Mouse (Mus musculus): ENCODE measurements around the gene Stx8. TPM values are rescaled to one million over a fixed set of nuclear protein-coding genes. Genes with fewer than 3 reads are reported as not detected.
A peak's percentile ranks its signal among the peaks of the same experiment; 100 is the strongest.

Gene Stx8
- polyA plus RNA-seq, 1 experiment from 2014 or later = 48.9 TPM

- no peak overlapping the region for H3K4me2 ChIP-seq (replicated peaks; ENCODE audit: low read depth, low read length)
- H3K9me3 ChIP-seq (ENCODE audit: low read length) = no peaks in the 10 kb centered on the region
- ATAC-seq (ENCODE audit: low FRiP score, low TSS enrichment) = no peak
- peaks cover 23% of the 10 kb centered on the region for H3K4me1 ChIP-seq (ENCODE audit: insufficient read depth, low read length)
- no peaks in the 10 kb centered on the region for H3K36me3 ChIP-seq (ENCODE audit: insufficient read depth, low read length)
- H3K4me3 ChIP-seq (ENCODE audit: low read length) = no peak overlapping the region
- WGBS = 87% methylated on average over 13 of the region's 13 CpGs
- H3K27ac ChIP-seq (ENCODE audit: low read length) = no peak overlapping the region
- H3K9ac ChIP-seq (replicated peaks; ENCODE audit: low read length) = no peak overlapping the region
- H3K27me3 ChIP-seq (ENCODE audit: insufficient read depth, low read length) = no peaks in the 10 kb centered on the region
These were observed 41.0 kb upstream of the Stx8 start for GRCm38 (mm10) chr11:67925000-67925399.

GRCm38 (mm10) chr11:67926348-67927055 lies 39.5 kb upstream of the Stx8 start:
- Histone ChIP-seq H3K9me3 (ENCODE audit: low read length) (0 out of 2 replicates have a peak, but pooled peaks cover 3% of the 10 kb centered on the region), H3K4me2 (replicated peaks; ENCODE audit: low read depth, low read length) (peak overlapping the region; percentile 20; the same call in 1 of the 2 replicates), H3K36me3 (ENCODE audit: insufficient read depth, low read length) (no peaks in the 10 kb centered on the region), H3K4me3 (ENCODE audit: low read length) (no peak overlapping the region), H3K9ac (replicated peaks; ENCODE audit: low read length) (no peak overlapping the region), H3K4me1 (ENCODE audit: insufficient read depth, low read length) (peaks cover 20% of the 10 kb centered on the region), H3K27ac (ENCODE audit: low read length) (no peak overlapping the region), H3K27me3 (ENCODE audit: insufficient read depth, low read length) (no peaks in the 10 kb centered on the region)
- no peak for ATAC-seq (ENCODE audit: low FRiP score, low TSS enrichment)
- WGBS = 13% methylated on average over 13 of the region's 15 CpGs

- no peak for ATAC-seq (ENCODE audit: low FRiP score, low TSS enrichment)
- H3K27ac ChIP-seq (ENCODE audit: low read length) = no peak overlapping the region
These were observed 33.8 kb upstream of the Stx8 start for GRCm38 (mm10) chr11:67932156-67932555.

GRCm38 (mm10) chr11:67948229-67948628 lies 17.8 kb upstream of the Stx8 start:
- H3K27ac ChIP-seq (ENCODE audit: low read length) = peak overlapping the region; percentile 13; the same call in 1 of the 2 replicates
- H3K9me3 ChIP-seq (ENCODE audit: low read length) = no peaks in the 10 kb centered on the region
- no peaks in the 10 kb centered on the region for H3K27me3 ChIP-seq (ENCODE audit: insufficient read depth, low read length)
- 0 out of 2 replicates have a peak, but pooled peaks have one; percentile 59 for ATAC-seq (ENCODE audit: low FRiP score, low TSS enrichment)
- no peak overlapping the region for H3K4me2 ChIP-seq (replicated peaks; ENCODE audit: low read depth, low read length)
- 0 out of 2 replicates have a peak, but pooled peaks cover 6% of the 10 kb centered on the region for H3K4me1 ChIP-seq (ENCODE audit: insufficient read depth, low read length)
- H3K9ac ChIP-seq (replicated peaks; ENCODE audit: low read length) = no peak overlapping the region
- WGBS = 33% methylated on average over 3 of the region's 3 CpGs
- H3K4me3 ChIP-seq (ENCODE audit: low read length) = no peak overlapping the region
- no peaks in the 10 kb centered on the region for H3K36me3 ChIP-seq (ENCODE audit: insufficient read depth, low read length)

More at GRCm38 (mm10) chr11:67932156-67932555, 33.8 kb upstream of the Stx8 start:
- 92% methylated on average over 3 of the region's 3 CpGs for WGBS
- Histone ChIP-seq H3K4me2 (replicated peaks; ENCODE audit: low read depth, low read length) (no peak overlapping the region), H3K4me3 (ENCODE audit: low read length) (no peak overlapping the region), H3K9me3 (ENCODE audit: low read length) (0 out of 2 replicates have a peak, but pooled peaks cover 3% of the 10 kb centered on the region), H3K4me1 (ENCODE audit: insufficient read depth, low read length) (no peaks in the 10 kb centered on the region), H3K36me3 (ENCODE audit: insufficient read depth, low read length) (no peaks in the 10 kb centered on the region), H3K27me3 (ENCODE audit: insufficient read depth, low read length) (no peaks in the 10 kb centered on the region), H3K9ac (replicated peaks; ENCODE audit: low read length) (no peak overlapping the region)

- no peak overlapping the region for H3K9ac ChIP-seq (replicated peaks; ENCODE audit: low read length)
- no peak overlapping the region for H3K4me3 ChIP-seq (ENCODE audit: low read length)
- no peaks in the 10 kb centered on the region for H3K9me3 ChIP-seq (ENCODE audit: low read length)
- H3K4me1 ChIP-seq (ENCODE audit: insufficient read depth, low read length) = 0 out of 2 replicates have a peak, but pooled peaks cover 6% of the 10 kb centered on the region
- H3K27me3 ChIP-seq (ENCODE audit: insufficient read depth, low read length) = no peaks in the 10 kb centered on the region
- no peak for ATAC-seq (ENCODE audit: low FRiP score, low TSS enrichment)
- no peak overlapping the region for H3K4me2 ChIP-seq (replicated peaks; ENCODE audit: low read depth, low read length)
- 80% methylated on average over 9 of the region's 9 CpGs for WGBS
- no peaks in the 10 kb centered on the region for H3K36me3 ChIP-seq (ENCODE audit: insufficient read depth, low read length)
- no peak overlapping the region for H3K27ac ChIP-seq (ENCODE audit: low read length)
These were observed 16.5 kb upstream of the Stx8 start for GRCm38 (mm10) chr11:67949475-67949874.

- Histone ChIP-seq H3K9ac (replicated peaks; ENCODE audit: low read length) (no peak overlapping the region), H3K4me1 (ENCODE audit: insufficient read depth, low read length) (no peaks in the 10 kb centered on the region), H3K27ac (ENCODE audit: low read length) (no peak overlapping the region), H3K4me3 (ENCODE audit: low read length) (no peak overlapping the region), H3K36me3 (ENCODE audit: insufficient read depth, low read length) (no peaks in the 10 kb centered on the region), H3K27me3 (ENCODE audit: insufficient read depth, low read length) (no peaks in the 10 kb centered on the region), H3K9me3 (ENCODE audit: low read length) (no peaks in the 10 kb centered on the region), H3K4me2 (replicated peaks; ENCODE audit: low read depth, low read length) (no peak overlapping the region)
- 48% methylated on average over 5 of the region's 5 CpGs for WGBS
- no peak for ATAC-seq (ENCODE audit: low FRiP score, low TSS enrichment)
These were observed 12.4 kb upstream of the Stx8 start for GRCm38 (mm10) chr11:67953604-67954003.

- Histone ChIP-seq H3K9ac (replicated peaks; ENCODE audit: low read length) (no peak overlapping the region), H3K27ac (ENCODE audit: low read length) (no peak overlapping the region), H3K9me3 (ENCODE audit: low read length) (no peaks in the 10 kb centered on the region), H3K4me1 (ENCODE audit: insufficient read depth, low read length) (no peaks in the 10 kb centered on the region), H3K27me3 (ENCODE audit: insufficient read depth, low read length) (no peaks in the 10 kb centered on the region), H3K36me3 (ENCODE audit: insufficient read depth, low read length) (no peaks in the 10 kb centered on the region), H3K4me2 (replicated peaks; ENCODE audit: low read depth, low read length) (no peak overlapping the region), H3K4me3 (ENCODE audit: low read length) (no peak overlapping the region)
- no peak for ATAC-seq (ENCODE audit: low FRiP score, low TSS enrichment)
- WGBS = 86% methylated on average over 6 of the region's 6 CpGs
These were observed 11.6 kb upstream of the Stx8 start for GRCm38 (mm10) chr11:67954413-67954812.

GRCm38 (mm10) chr11:67964110-67964509 lies 1.9 kb upstream of the Stx8 start:
- Histone ChIP-seq H3K9me3 (ENCODE audit: low read length) (no peaks in the 10 kb centered on the region), H3K4me1 (ENCODE audit: insufficient read depth, low read length) (peaks cover 14% of the 10 kb centered on the region), H3K4me3 (ENCODE audit: low read length) (no peak overlapping the region), H3K27me3 (ENCODE audit: insufficient read depth, low read length) (no peaks in the 10 kb centered on the region), H3K9ac (replicated peaks; ENCODE audit: low read length) (no peak overlapping the region), H3K4me2 (replicated peaks; ENCODE audit: low read depth, low read length) (no peak overlapping the region), H3K36me3 (ENCODE audit: insufficient read depth, low read length) (no peaks in the 10 kb centered on the region), H3K27ac (ENCODE audit: low read length) (no peak overlapping the region)
- no peak for ATAC-seq (ENCODE audit: low FRiP score, low TSS enrichment)
- WGBS = 77% methylated on average over 6 of the region's 6 CpGs

- Histone ChIP-seq H3K9ac (replicated peaks; ENCODE audit: low read length) (peak within 1 kb of the TSS; percentile 83), H3K4me1 (ENCODE audit: insufficient read depth, low read length) (peaks cover 14% of the 10 kb centered on the region), H3K4me3 (ENCODE audit: low read length) (peak within 1 kb of the TSS; percentile 88), H3K36me3 (ENCODE audit: insufficient read depth, low read length) (no peaks in the 10 kb centered on the region), H3K4me2 (replicated peaks; ENCODE audit: low read depth, low read length) (peak within 1 kb of the TSS; percentile 81), H3K9me3 (ENCODE audit: low read length) (no peaks in the 10 kb centered on the region), H3K27ac (ENCODE audit: low read length) (peak within 1 kb of the TSS; percentile 37), H3K27me3 (ENCODE audit: insufficient read depth, low read length) (no peaks in the 10 kb centered on the region)
- WGBS = 7% methylated on average over 15 of the region's 15 CpGs
- peak; percentile 75 for ATAC-seq (ENCODE audit: low FRiP score, low TSS enrichment)
These were observed 630 bp upstream of the Stx8 start, which contains the start of gene Cfap52 for GRCm38 (mm10) chr11:67965242-67965883. Gene Cfap52 (minus strand): TSS chr11:67965651.

GRCm38 (mm10) chr11:67967831-67968230 lies 1.8 kb downstream of the Stx8 start:
- Histone ChIP-seq H3K4me3 (ENCODE audit: low read length) (no peak overlapping the region), H3K27me3 (ENCODE audit: insufficient read depth, low read length) (no peaks in the 10 kb centered on the region), H3K9me3 (ENCODE audit: low read length) (no peaks in the 10 kb centered on the region), H3K27ac (ENCODE audit: low read length) (no peak overlapping the region), H3K9ac (replicated peaks; ENCODE audit: low read length) (no peak overlapping the region), H3K4me2 (replicated peaks; ENCODE audit: low read depth, low read length) (no peak overlapping the region), H3K36me3 (ENCODE audit: insufficient read depth, low read length) (peaks cover 6% of the 10 kb centered on the region; the same call in 1 of the 2 replicates), H3K4me1 (ENCODE audit: insufficient read depth, low read length) (peaks cover 14% of the 10 kb centered on the region)
- 75% methylated on average over 11 of the region's 11 CpGs for WGBS
- ATAC-seq (ENCODE audit: low FRiP score, low TSS enrichment) = no peak

All from kidney, embryonic 16.5 days (tissue).